Comparison of ENCODE assay signal across 18 mouse cellular contexts in the genomic region with DNA sequence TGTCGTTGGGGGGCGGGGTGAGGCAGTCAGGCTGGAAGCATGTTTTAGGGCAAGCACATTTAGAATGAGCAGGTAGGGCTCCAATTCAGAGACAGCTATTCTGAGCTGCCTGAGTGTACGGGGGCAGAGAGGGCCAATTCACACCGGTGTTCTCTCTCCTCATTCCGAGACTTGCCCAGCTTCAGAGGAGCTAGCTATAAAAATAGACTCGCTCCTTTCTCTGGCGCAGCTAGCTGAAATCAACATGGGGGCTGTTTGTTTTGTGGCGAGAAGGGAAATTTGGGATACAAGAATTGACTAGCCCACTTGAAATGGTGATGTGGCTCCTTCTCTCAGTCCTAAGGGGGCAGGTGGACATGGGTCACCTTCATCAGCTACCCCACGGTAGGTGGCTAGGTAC.
"Had no signal": no experiment of that assay in that cellular context is flagged by ENCODE, and none has a peak within 500 bp of the region (broad histone marks: within the 10 kb centered on the region; RNA-seq: fewer than 3 reads in every experiment).

No protein-coding gene starts in this region.

- ATAC-seq: hindbrain, postnatal 0 days; intestine, embryonic 16.5 days had no signal

- DNase-seq: gastrocnemius, adult 2 months; gastrocnemius, postnatal 10 days; gastrocnemius, postnatal 25 days; heart, adult 18-20 months; heart, postnatal 10 days; heart, postnatal 36 days; kidney, adult 11 months; kidney, adult 2 months; kidney, adult 9 months; kidney, postnatal 14 days; kidney, postnatal 36 days; layer of hippocampus, adult 9-11 months; layer of hippocampus, postnatal 36 days; left cerebral cortex, postnatal 4 days; liver; liver, embryonic 13.5 days had no signal
